Mouse (Mus musculus) adrenal gland, adult 8-10 months (tissue): ENCODE measurements around the gene Psmd2. TPM values are rescaled to one million over a fixed set of nuclear protein-coding genes. Genes with fewer than 3 reads are reported as not detected.

Experiments used
- DNase-seq: peaks from one replicate; pipeline ENCODE4 v3.0.0; 2022
- microRNA-seq, 2 experiments: library from miRNA; unstranded; fragments of <30 nt; microRNA quantifications; one replicate each; pipeline ENCODE4 v1.2.0; 2022
- total RNA-seq, 4 experiments: library from RNA; stranded (reverse); gene quantifications; 2 replicates each; pipeline ENCODE4 v1.2.4; 2022

Psmd2 gene
- total RNA-seq, 4 experiments from 2014 or later, result 261 to 301 (median 279) TPM

GRCm38 (mm10) chr16:20702522-20702893, 51.1 kb downstream of the Psmd2 start:
- DNase-seq, result peak; percentile 89

- DNase-seq, result no peak
Observed at GRCm38 (mm10) chr16:20703071-20703470, 51.6 kb downstream of the Psmd2 start.

GRCm38 (mm10) chr16:20703699-20704400, 52.4 kb downstream of the Psmd2 start:
- no peak for DNase-seq

GRCm38 (mm10) chr16:20705786-20706185, 54.3 kb downstream of the Psmd2 start:
- no peak for DNase-seq

DNA sequence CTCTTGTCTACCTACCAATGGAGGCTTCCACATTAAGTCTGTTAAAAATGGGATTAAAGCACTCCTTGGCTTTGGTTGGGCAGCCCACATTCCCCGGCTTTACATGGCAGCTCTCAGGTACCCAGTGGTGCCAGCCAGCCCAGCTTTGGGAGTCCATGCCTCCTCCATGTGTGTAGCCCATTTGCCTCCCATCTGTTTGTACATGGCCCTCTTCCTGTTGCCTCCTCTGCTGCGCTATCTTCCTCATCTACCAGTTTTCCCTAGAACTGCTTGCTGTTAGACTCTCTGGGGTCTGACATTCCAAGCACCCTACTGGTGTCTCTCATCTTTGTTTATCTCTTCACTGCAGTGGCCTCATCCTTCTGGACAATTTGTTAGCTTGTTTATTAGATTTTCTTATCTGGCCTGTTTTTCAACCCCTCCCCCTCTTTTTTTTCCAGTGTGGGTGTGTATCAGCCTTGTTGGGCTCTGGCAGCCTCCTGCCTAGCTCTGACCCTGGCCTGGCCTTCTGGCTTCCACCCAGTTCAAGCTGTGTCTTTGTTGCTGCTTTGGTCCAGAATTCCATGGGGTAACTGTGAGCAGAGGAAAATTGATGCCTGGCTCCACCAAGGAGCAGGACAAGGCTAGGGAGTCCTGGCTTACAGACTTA, 55.1 kb downstream of the Psmd2 start:
- no peak for DNase-seq

DNA sequence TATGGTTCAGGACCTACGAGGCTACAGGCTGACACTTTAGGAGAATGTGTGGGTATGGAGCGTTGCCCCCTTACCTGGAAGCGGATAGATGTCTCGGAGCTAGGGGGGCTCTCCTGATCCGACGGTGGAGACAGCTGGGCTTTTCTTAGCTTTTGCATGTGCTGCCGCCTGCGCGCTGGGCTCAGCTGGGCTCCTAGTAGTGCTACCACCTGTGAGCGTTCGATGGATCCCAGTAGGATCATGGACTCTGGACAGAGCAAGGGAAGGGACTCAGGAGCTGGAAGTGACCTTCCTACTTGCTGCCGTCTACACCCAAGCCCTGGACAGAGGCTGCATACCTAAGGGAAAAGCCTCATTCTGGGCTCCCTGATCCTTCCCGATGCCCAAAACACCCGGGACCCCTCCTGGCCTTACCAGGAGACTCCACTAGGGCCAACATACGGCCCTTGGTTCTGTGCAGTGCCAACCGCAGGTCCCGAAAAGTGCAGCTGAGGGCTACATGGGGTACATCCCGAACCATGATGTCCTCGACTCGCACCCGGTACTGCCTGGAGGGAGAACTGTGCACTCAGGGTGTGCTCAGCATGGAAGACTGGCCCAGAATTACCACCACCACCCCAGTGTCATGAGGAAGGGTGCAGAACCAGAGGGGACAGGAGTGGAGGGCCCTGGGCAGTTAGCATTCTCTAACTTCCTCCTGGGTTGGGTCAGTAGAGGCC, 56.9 kb downstream of the Psmd2 start:
- no peak for DNase-seq

- DNase-seq, result no peak
Observed at GRCm38 (mm10) chr16:20708939-20709734, 57.7 kb downstream of the Psmd2 start.

- no peak for DNase-seq
Observed at GRCm38 (mm10) chr16:20710370-20710769, 58.9 kb downstream of the Psmd2 start.

- DNase-seq, result no peak
Observed at GRCm38 (mm10) chr16:20710810-20711209, 59.4 kb downstream of the Psmd2 start.

- DNase-seq, result no peak
Observed at GRCm38 (mm10) chr16:20712190-20712589, 60.7 kb downstream of the Psmd2 start.

- no peak for DNase-seq
Observed at GRCm38 (mm10) chr16:20712889-20713288, 61.4 kb downstream of the Psmd2 start.

Small RNA genes within 50 kb of the gene (microRNA-seq; reads per million reads assigned to microRNA genes)
- 5.6 to 9.0 reads per million in 2 experiments for gene Mir1224

Other genes starting within 250 kb of the Psmd2 start
- 100 to 1,000 TPM in 2 of 4 experiments, 10 to 100 TPM in 2; 74.2 to 148 (median 106) TPM for gene Abcc5, start 225.3 kb upstream of the Psmd2 start, total RNA-seq
- gene Eif2b5, start 152.8 kb upstream of the Psmd2 start, total RNA-seq, result 10 to 100 TPM; 62.4 to 72.6 (median 66.0) TPM
- gene Dvl3, start 134.7 kb upstream of the Psmd2 start, total RNA-seq, result 10 to 100 TPM; 34.1 to 55.2 (median 45.5) TPM
- 100 to 1,000 TPM; 273 to 406 (median 325) TPM for gene Ap2m1, start 116.2 kb upstream of the Psmd2 start, total RNA-seq
- gene Abcf3, start 103.1 kb upstream of the Psmd2 start, total RNA-seq, result 100 to 1,000 TPM in 2 of 4 experiments, 10 to 100 TPM in 2; 80.8 to 118 (median 97.5) TPM
- 1 to 10 TPM in 3 of 4 experiments, under 1 TPM in 1; 0.87 to 4.9 (median 2.7) TPM for gene Vwa5b2, start 62.2 kb upstream of the Psmd2 start, total RNA-seq
- 1 to 10 TPM; 7.3 to 9.5 (median 8.8) TPM for gene Eef1akmt4, start 40.1 kb upstream of the Psmd2 start, total RNA-seq
- not detected for gene Gm49333, start 40.0 kb upstream of the Psmd2 start, total RNA-seq
- 10 to 100 TPM; 22.3 to 30.0 (median 25.4) TPM for gene Alg3, start 39.9 kb upstream of the Psmd2 start, total RNA-seq
- gene Camk2n2, start 30.4 kb upstream of the Psmd2 start, total RNA-seq, result 10 to 100 TPM; 28.9 to 62.9 (median 41.8) TPM
- gene Ece2, start 21.8 kb upstream of the Psmd2 start, total RNA-seq, result 10 to 100 TPM; 11.0 to 45.0 (median 23.8) TPM
- 100 to 1,000 TPM; 347 to 386 (median 375) TPM for gene Eif4g1, start 16.7 kb downstream of the Psmd2 start, total RNA-seq
- gene Fam131a, start 41.6 kb downstream of the Psmd2 start, total RNA-seq, result 10 to 100 TPM; 15.1 to 24.4 (median 19.7) TPM
- 10 to 100 TPM; 44.3 to 56.0 (median 51.0) TPM for gene Polr2h, start 66.0 kb downstream of the Psmd2 start, total RNA-seq
- gene Clcn2, start 66.1 kb downstream of the Psmd2 start, total RNA-seq, result 10 to 100 TPM; 44.5 to 52.2 (median 47.6) TPM
- 10 to 100 TPM; 10.2 to 30.3 (median 20.0) TPM for gene Chrd, start 81.5 kb downstream of the Psmd2 start, total RNA-seq
- 1 to 10 TPM; 2.3 to 3.1 (median 2.7) TPM for gene Thpo, start 82.9 kb downstream of the Psmd2 start, total RNA-seq